Mouse (Mus musculus) midbrain, embryonic 15.5 days (tissue): ENCODE measurements around the gene Podn. TPM values are rescaled to one million over a fixed set of nuclear protein-coding genes. Genes with fewer than 3 reads are reported as not detected.
"Not testable (repeated sequence)": the region's sequence is repeated elsewhere in the genome, so short reads cannot be mapped to it uniquely, and the experiment has no call there.

Experiments used
- ATAC-seq: fragments of 200-750 bp; cut with Nextera tagmentation; replicated peaks from 2 replicates; pipeline ENCODE4 v1.8.0; 2017; ENCODE audit warnings: moderate TSS enrichment
- H3K27ac ChIP-seq: fragments of 300-500 bp; sonication (generic); 2 replicates; pipeline ENCODE4 v1.5.1; 2015; ENCODE audit warnings: mild to moderate bottlenecking, inconsistent platforms
- H3K27me3 ChIP-seq: fragments of 300-500 bp; sonication (generic); replicated peaks from 2 replicates; pipeline ENCODE4 v1.6.1; 2015; ENCODE audit warnings: inconsistent platforms
- H3K36me3 ChIP-seq: fragments of 300-500 bp; sonication (generic); replicated peaks from 2 replicates; pipeline ENCODE4 v1.6.1; 2015; ENCODE audit warnings: inconsistent platforms
- H3K4me1 ChIP-seq: fragments of 300-500 bp; sonication (generic); 2 replicates; pipeline ENCODE4 v1.6.1; 2015; ENCODE audit warnings: inconsistent platforms
- H3K4me2 ChIP-seq: fragments of 300-500 bp; sonication (generic); 2 replicates; pipeline ENCODE4 v1.6.1; 2015; ENCODE audit warnings: inconsistent platforms, mild to moderate bottlenecking, moderate library complexity
- H3K4me3 ChIP-seq: fragments of 300-500 bp; sonication (generic); 2 replicates; pipeline ENCODE4 v1.5.1; 2015; ENCODE audit warnings: mild to moderate bottlenecking, inconsistent platforms
- H3K9ac ChIP-seq: fragments of 300-500 bp; sonication (generic); 2 replicates; pipeline ENCODE4 v1.6.1; 2015; ENCODE audit warnings: mild to moderate bottlenecking, inconsistent platforms
- H3K9me3 ChIP-seq: fragments of 300-500 bp; sonication (generic); 2 replicates; pipeline ENCODE4 v1.6.1; 2016; ENCODE audit warnings: inconsistent platforms
- WGBS: fragments of 180-500 bp; shearing (Covaris S2); methylation state at CpG from one replicate; pipeline ENCODE4 v1.1.7; 2015; ENCODE audit warnings: mixed read lengths; 5-methylcytosine and 5-hydroxymethylcytosine counted together
- polyA plus RNA-seq: library from polyadenylated mRNA; unstranded; fragments of >200 nt; fragmentation: Nextera tagmentation; extraction: Ambion mirVana; gene quantifications from 2 replicates; pipeline ENCODE4 v1.2.1, GENCODE M21; 2015

The Podn gene
- polyA plus RNA-seq, 1 experiment from 2014 or later, result 0.23 TPM

- H3K36me3 ChIP-seq, result no peaks in the 10 kb centered on the region
- WGBS, result 87% methylated on average over 2 of the region's 2 CpGs
- no peak for ATAC-seq
- no peak overlapping the region for H3K4me2 ChIP-seq
- no peaks in the 10 kb centered on the region for H3K27me3 ChIP-seq
- H3K9me3 ChIP-seq, result no peaks in the 10 kb centered on the region
- H3K9ac ChIP-seq, result no peak overlapping the region
- H3K4me1 ChIP-seq, result no peaks in the 10 kb centered on the region
- H3K27ac ChIP-seq, result no peak overlapping the region
- H3K4me3 ChIP-seq, result no peak overlapping the region
Observed at GRCm38 (mm10) chr4:108116466-108116865, 20.2 kb upstream of the Podn start.

DNA sequence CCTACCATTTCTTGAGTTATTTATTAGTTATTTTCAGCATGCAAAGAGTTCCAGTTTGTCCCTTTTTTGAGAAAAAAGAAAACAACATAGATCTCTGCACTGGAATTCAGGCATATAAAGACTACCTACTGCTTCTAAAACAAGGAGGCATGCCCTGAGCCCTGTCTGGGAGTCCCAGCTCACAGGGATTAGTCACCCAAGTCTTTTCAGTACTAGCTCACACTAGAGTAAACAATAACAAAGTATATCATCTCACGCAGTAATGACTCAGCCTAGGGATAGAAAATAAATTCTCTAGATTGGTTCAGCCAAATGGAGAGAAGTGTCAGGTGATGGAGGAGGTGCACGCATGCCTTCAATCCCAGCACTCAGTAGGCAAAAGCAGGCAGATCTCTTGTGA, 14.5 kb upstream of the Podn start:
- no peaks in the 10 kb centered on the region for H3K4me1 ChIP-seq
- H3K27ac ChIP-seq, result no peak overlapping the region
- no peaks in the 10 kb centered on the region for H3K36me3 ChIP-seq
- H3K4me3 ChIP-seq, result no peak overlapping the region
- ATAC-seq, result no peak
- 80% methylated on average over 2 of the region's 2 CpGs for WGBS
- no peak overlapping the region for H3K4me2 ChIP-seq
- no peak overlapping the region for H3K9ac ChIP-seq
- H3K9me3 ChIP-seq, result no peaks in the 10 kb centered on the region
- no peaks in the 10 kb centered on the region for H3K27me3 ChIP-seq

- Histone ChIP-seq H3K4me3 (no peak overlapping the region), H3K27ac (no peak overlapping the region), H3K36me3 (no peaks in the 10 kb centered on the region), H3K4me1 (no peaks in the 10 kb centered on the region), H3K4me2 (no peak overlapping the region), H3K27me3 (no peaks in the 10 kb centered on the region), H3K9ac (no peak overlapping the region), H3K9me3 (no peaks in the 10 kb centered on the region)
- no peak for ATAC-seq
- WGBS, result 96% methylated on average over 7 of the region's 7 CpGs
Observed at GRCm38 (mm10) chr4:108109728-108110127, 13.5 kb upstream of the Podn start.

DNA sequence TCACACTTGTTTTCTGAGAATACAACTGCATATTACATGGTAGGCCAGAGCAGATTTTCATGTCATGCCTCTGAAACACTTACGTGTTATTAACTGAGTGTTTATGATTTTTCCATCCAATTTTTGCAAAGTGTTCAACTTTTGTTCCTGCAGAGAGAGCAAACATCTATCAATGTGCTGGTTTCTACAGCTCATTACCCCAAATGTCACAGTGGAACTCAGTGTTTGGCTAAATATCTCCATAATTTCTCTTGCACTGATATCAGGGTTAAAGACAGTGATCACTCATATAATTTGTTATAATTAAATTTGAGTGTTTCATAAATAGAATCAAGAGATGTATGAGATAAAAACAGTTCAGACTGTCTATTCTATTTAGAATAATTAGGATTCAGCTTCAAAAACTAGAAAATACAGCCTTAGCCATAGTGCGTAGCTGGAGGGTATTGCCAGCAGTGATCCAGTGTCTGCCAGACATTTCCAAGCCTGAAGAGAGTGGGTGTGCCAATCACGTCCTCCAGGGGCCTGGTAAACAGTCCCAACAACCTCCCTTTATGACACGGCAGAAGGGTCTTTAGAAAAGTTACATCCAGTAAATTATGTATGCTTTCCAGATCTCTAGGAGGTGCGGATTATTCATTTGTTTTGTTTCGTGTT, 3.4 kb downstream of the Podn start:
- Histone ChIP-seq H3K9ac (no peak overlapping the region), H3K4me3 (no peak overlapping the region), H3K9me3 (no peaks in the 10 kb centered on the region), H3K4me2 (no peak overlapping the region), H3K4me1 (no peaks in the 10 kb centered on the region), H3K27me3 (no peaks in the 10 kb centered on the region), H3K27ac (no peak overlapping the region), H3K36me3 (0 out of 2 replicates have a peak, but pooled peaks cover 3% of the 10 kb centered on the region)
- 87% methylated on average over 6 of the region's 6 CpGs for WGBS
- no peak for ATAC-seq

GRCm38 (mm10) chr4:108083993-108084392, 12.3 kb downstream of the Podn start:
- WGBS, result 91% methylated on average over 2 of the region's 2 CpGs
- H3K27me3 ChIP-seq, result no peaks in the 10 kb centered on the region
- no peaks in the 10 kb centered on the region for H3K4me1 ChIP-seq
- H3K36me3 ChIP-seq, result no peaks in the 10 kb centered on the region
- H3K4me3 ChIP-seq, result no peak overlapping the region
- ATAC-seq, result no peak
- H3K4me2 ChIP-seq, result no peak overlapping the region
- H3K9ac ChIP-seq, result no peak overlapping the region
- H3K9me3 ChIP-seq, result no peaks in the 10 kb centered on the region
- H3K27ac ChIP-seq, result no peak overlapping the region

DNA sequence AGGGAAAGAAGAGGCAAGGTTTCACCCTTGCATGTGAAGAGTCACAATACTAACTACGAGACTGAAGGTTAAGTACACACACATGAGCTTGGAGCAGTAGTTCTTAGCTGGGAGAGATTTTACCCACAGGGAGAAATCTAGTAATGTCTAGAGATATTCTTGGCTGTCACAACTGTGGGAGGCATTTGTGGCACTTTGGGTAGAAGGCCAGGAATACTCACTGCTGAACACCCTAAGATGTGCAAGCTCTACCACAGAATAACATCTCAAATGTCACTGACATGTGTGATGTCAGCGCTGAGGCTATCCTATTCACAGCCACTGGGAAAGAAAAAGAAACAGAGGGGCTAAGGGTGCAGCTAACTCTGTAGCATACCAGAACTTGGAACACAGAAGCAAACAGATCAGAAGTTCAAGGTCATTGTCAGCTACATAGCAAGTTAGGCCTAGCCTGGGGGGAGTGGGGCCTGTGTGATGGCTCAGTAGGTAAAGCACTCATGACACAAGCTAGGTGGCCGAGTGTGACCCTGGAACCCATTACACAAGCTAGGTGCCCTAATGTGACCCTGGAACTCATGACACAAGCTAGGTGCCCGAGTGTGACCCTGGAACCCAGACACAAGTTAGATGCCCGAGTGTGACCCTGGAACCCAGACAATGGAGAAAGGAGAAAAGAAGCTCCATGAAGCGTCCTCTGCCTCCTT, 13.1 kb downstream of the Podn start:
- 87% methylated on average over 6 of the region's 6 CpGs for WGBS
- Histone ChIP-seq H3K4me1 (no peaks in the 10 kb centered on the region), H3K4me3 (no peak overlapping the region), H3K4me2 (no peak overlapping the region), H3K27me3 (no peaks in the 10 kb centered on the region), H3K36me3 (no peaks in the 10 kb centered on the region), H3K27ac (no peak overlapping the region), H3K9ac (no peak overlapping the region), H3K9me3 (no peaks in the 10 kb centered on the region)
- ATAC-seq, result no peak

GRCm38 (mm10) chr4:108082401-108082806, 13.8 kb downstream of the Podn start:
- Histone ChIP-seq H3K27ac (no peak overlapping the region), H3K4me3 (no peak overlapping the region), H3K9ac (no peak overlapping the region), H3K4me2 (no peak overlapping the region), H3K9me3 (no peaks in the 10 kb centered on the region), H3K36me3 (no peaks in the 10 kb centered on the region), H3K4me1 (no peaks in the 10 kb centered on the region), H3K27me3 (no peaks in the 10 kb centered on the region)
- no peak for ATAC-seq
- 98% methylated on average over 2 of the region's 2 CpGs for WGBS

- H3K4me2 ChIP-seq, result no peak overlapping the region
- no peaks in the 10 kb centered on the region for H3K9me3 ChIP-seq
- H3K36me3 ChIP-seq, result no peaks in the 10 kb centered on the region
- no peak for ATAC-seq
- H3K4me3 ChIP-seq, result no peak overlapping the region
- WGBS, result 59% methylated on average over 5 of the region's 5 CpGs
- no peaks in the 10 kb centered on the region for H3K4me1 ChIP-seq
- no peak overlapping the region for H3K27ac ChIP-seq
- no peaks in the 10 kb centered on the region for H3K27me3 ChIP-seq
- H3K9ac ChIP-seq, result no peak overlapping the region
Observed at GRCm38 (mm10) chr4:108080876-108081275, 15.4 kb downstream of the Podn start.

DNA sequence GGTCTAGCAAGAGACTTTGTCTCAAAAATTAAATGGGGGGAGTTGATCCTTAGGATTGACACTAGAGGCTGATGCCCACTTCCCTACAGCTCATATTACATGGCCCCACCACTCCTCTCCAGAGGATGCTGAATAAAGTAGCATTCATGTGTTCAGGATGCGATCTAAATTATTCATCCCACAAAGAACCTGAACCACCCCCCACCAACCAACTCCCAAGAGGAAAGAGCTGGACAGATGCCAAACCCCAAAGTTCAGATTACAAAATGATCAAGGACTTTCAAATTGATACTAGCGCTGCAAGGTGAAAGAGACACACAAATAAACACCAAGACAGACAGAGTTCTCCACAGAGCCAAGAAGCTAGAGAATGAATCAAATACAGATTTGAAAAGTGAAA, 16.5 kb downstream of the Podn start:
- Histone ChIP-seq H3K9ac (no peak overlapping the region), H3K4me3 (no peak overlapping the region), H3K4me1 (no peaks in the 10 kb centered on the region), H3K27me3 (no peaks in the 10 kb centered on the region), H3K9me3 (no peaks in the 10 kb centered on the region), H3K4me2 (no peak overlapping the region), H3K27ac (0 out of 2 replicates have a peak overlapping the region, but pooled peaks have one; percentile 5), H3K36me3 (no peaks in the 10 kb centered on the region)
- no peak for ATAC-seq
- 15% methylated on average over 2 of the region's 2 CpGs for WGBS

GRCm38 (mm10) chr4:108079191-108079590, 17.1 kb downstream of the Podn start:
- H3K27ac ChIP-seq, H3K9me3 ChIP-seq, H3K27me3 ChIP-seq, H3K4me1 ChIP-seq, H3K4me3 ChIP-seq, ATAC-seq, H3K36me3 ChIP-seq, H3K4me2 ChIP-seq, H3K9ac ChIP-seq: not testable (repeated sequence)
- WGBS, result 79% methylated on average over 15 of the region's 15 CpGs

DNA sequence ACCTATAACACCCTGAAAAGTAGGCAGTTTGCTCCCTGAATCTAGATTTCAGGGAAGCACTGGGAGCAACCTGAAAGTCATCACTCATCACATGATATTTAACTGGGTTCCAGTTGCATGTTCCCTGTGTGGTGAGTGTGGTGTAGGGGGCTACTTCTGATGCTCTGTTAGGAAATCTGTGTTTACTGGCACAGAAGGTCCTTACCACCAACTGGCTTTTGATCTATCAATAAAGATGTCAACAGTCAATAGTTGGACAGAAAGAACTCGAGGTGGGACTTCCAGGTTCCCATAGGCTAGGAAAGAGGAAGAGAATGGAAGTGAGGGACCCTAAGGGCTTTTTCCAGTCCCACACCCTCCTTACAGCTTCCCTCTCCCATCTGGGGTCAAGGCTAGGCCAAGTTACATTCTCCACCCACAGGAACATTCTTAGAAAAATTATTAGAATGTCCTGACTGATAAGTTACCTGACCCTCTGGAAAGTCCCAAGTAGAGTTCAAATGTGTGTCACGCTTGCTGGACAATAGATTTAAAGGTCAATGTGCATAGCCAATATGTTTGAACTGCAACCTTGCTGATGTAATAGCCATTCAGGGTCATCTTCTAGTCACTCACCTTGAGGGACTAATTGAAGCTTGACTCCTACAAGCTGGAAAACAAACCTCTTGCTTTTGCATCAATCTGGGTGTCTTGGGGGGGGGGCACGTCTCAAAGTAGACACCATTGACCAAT, 18.9 kb downstream of the Podn start:
- ATAC-seq, result no peak
- Histone ChIP-seq H3K4me2 (no peak overlapping the region), H3K9ac (no peak overlapping the region), H3K4me1 (no peaks in the 10 kb centered on the region), H3K4me3 (no peak overlapping the region), H3K27ac (no peak overlapping the region), H3K36me3 (no peaks in the 10 kb centered on the region), H3K27me3 (no peaks in the 10 kb centered on the region), H3K9me3 (no peaks in the 10 kb centered on the region)
- 82% methylated on average over 3 of the region's 3 CpGs for WGBS

- Histone ChIP-seq H3K4me3 (no peak overlapping the region), H3K4me1 (peaks cover 14% of the 10 kb centered on the region), H3K9ac (no peak overlapping the region), H3K27ac (no peak overlapping the region), H3K9me3 (no peaks in the 10 kb centered on the region), H3K27me3 (no peaks in the 10 kb centered on the region), H3K4me2 (no peak overlapping the region), H3K36me3 (no peaks in the 10 kb centered on the region)
- WGBS, result 82% methylated on average over 3 of the region's 3 CpGs
- no peak for ATAC-seq
Observed at GRCm38 (mm10) chr4:108074204-108074823, 21.9 kb downstream of the Podn start.
